ENCODE assay signal across 8 mouse cellular contexts in genomic region chr11:120821076-120821922, GRCm38 (mm10). TPM values are rescaled to one million over a fixed set of nuclear protein-coding genes. Genes with fewer than 3 reads are reported as not detected.
A peak's percentile ranks its signal among the peaks of the same experiment; 100 is the strongest.
DNase-seq lines count a peak whose midpoint lies in the region; ATAC-seq lines count a peak whose summit lies in the region.

No protein-coding gene starts in this region.

- H3K27ac ChIP-seq in heart, embryonic 10.5 days: peak overlapping the region; percentile 6; the same call in 1 of the 2 replicates
- no peak overlapping the region for H3K27ac ChIP-seq in limb, embryonic 15.5 days
- H3K27ac ChIP-seq in neural tube, embryonic 12.5 days: no peak overlapping the region

- H3K9ac ChIP-seq in limb, embryonic 15.5 days: no peak overlapping the region
- H3K9ac ChIP-seq in neural tube, embryonic 12.5 days: peak overlapping the region; percentile 23; the same call in 1 of the 2 replicates

- H3K4me1 ChIP-seq in megakaryocyte, embryonic 14.5 days: peaks cover 79% of the 10 kb centered on the region
- H3K4me1 ChIP-seq in heart, embryonic 10.5 days: peaks cover 47% of the 10 kb centered on the region
- peaks cover 40% of the 10 kb centered on the region for H3K4me1 ChIP-seq in limb, embryonic 15.5 days
- H3K4me1 ChIP-seq in neural tube, embryonic 12.5 days: peaks cover 44% of the 10 kb centered on the region

- no peak for DNase-seq in heart, embryonic 10.5 days (ENCODE audit: low spot score)
- DNase-seq in retina, embryonic 14.5 days (ENCODE audit: low spot score): no peak
- DNase-seq in spleen, adult 12 weeks (ENCODE audit: low spot score): no peak
- DNase-seq in frontal cortex, postnatal 10 days (ENCODE audit: low spot score in 2 of 2): no peak

- WGBS in heart, embryonic 10.5 days: 82% methylated on average over 14 of the region's 14 CpGs
- WGBS in limb, embryonic 15.5 days: 80% methylated on average over 14 of the region's 14 CpGs
- WGBS in neural tube, embryonic 12.5 days: 84% methylated on average over 14 of the region's 14 CpGs

- no peaks in the 10 kb centered on the region for H3K27me3 ChIP-seq in megakaryocyte, embryonic 14.5 days (replicated peaks)
- no peaks in the 10 kb centered on the region for H3K27me3 ChIP-seq in heart, embryonic 10.5 days (ENCODE audit: insufficient read depth, poor library complexity, severe bottlenecking)
- no peaks in the 10 kb centered on the region for H3K27me3 ChIP-seq in limb, embryonic 15.5 days
- no peaks in the 10 kb centered on the region for H3K27me3 ChIP-seq in neural tube, embryonic 12.5 days (replicated peaks)

- no peaks in the 10 kb centered on the region for H3K9me3 ChIP-seq in megakaryocyte, embryonic 14.5 days
- no peaks in the 10 kb centered on the region for H3K9me3 ChIP-seq in heart, embryonic 10.5 days
- no peaks in the 10 kb centered on the region for H3K9me3 ChIP-seq in limb, embryonic 15.5 days
- H3K9me3 ChIP-seq in neural tube, embryonic 12.5 days: no peaks in the 10 kb centered on the region

- H3K4me2 ChIP-seq in limb, embryonic 15.5 days: peak overlapping the region; percentile 77
- peak overlapping the region; percentile 97 for H3K4me2 ChIP-seq in neural tube, embryonic 12.5 days (replicated peaks)

- H3K36me3 ChIP-seq in megakaryocyte, embryonic 14.5 days (replicated peaks; ENCODE audit: low read length): peaks cover 72% of the 10 kb centered on the region
- H3K36me3 ChIP-seq in heart, embryonic 10.5 days: peaks cover 62% of the 10 kb centered on the region
- H3K36me3 ChIP-seq in limb, embryonic 15.5 days: peaks cover 63% of the 10 kb centered on the region
- H3K36me3 ChIP-seq in neural tube, embryonic 12.5 days: peaks cover 60% of the 10 kb centered on the region

- no peak for ATAC-seq in megakaryocyte, adult 5-6 weeks (ENCODE audit: poor library complexity, severe bottlenecking)
- ATAC-seq in limb, embryonic 15.5 days (ENCODE audit: insufficient number of reproducible peaks, low FRiP score, low TSS enrichment, low read depth): no peak
- no peak for ATAC-seq in neural tube, embryonic 12.5 days (ENCODE audit: low FRiP score, low read depth)

- H3K4me3 ChIP-seq in megakaryocyte, embryonic 14.5 days (replicated peaks): peak overlapping the region; percentile 28
- H3K4me3 ChIP-seq in heart, embryonic 10.5 days: peak overlapping the region; percentile 84
- H3K4me3 ChIP-seq in limb, embryonic 15.5 days: peak overlapping the region; percentile 13; the same call in 1 of the 2 replicates
- peak overlapping the region; percentile 86 for H3K4me3 ChIP-seq in neural tube, embryonic 12.5 days

RNA-seq across cellular contexts. Expression of gene Fasn, which starts 3.0 kb away (rescaled TPM):
- 328 and 589 TPM in 2 replicates for polyA plus RNA-seq in megakaryocyte, embryonic 14.5 days (2012; ENCODE audit: insufficient read depth, low replicate concordance)
- total RNA-seq in megakaryocyte, adult 5-6 weeks (2015): 14.0 and 19.2 TPM in 2 replicates
- 10.5 and 13.3 TPM in 2 replicates for total RNA-seq in megakaryocyte, adult 5-6 weeks (2017)
- polyA plus RNA-seq in heart, embryonic 10.5 days (2016; fragmentation: Nextera tagmentation; extraction: Ambion mirVana): 55.2 and 74.9 TPM in 2 replicates
- polyA plus RNA-seq in limb, embryonic 15.5 days (2015; fragmentation: Nextera tagmentation; extraction: Ambion mirVana): 41.8 and 45.5 TPM in 2 replicates
- polyA plus RNA-seq in neural tube, embryonic 12.5 days (2016; fragmentation: Nextera tagmentation; extraction: Ambion mirVana): 87.6 and 102 TPM in 2 replicates

RNA-seq across cellular contexts. Expression of gene Dus1l, which starts 25.1 kb away (rescaled TPM):
- 29.4 and 74.3 TPM in 2 replicates for polyA plus RNA-seq in megakaryocyte, embryonic 14.5 days (2012; ENCODE audit: insufficient read depth, low replicate concordance)
- 46.1 and 51.8 TPM in 2 replicates for total RNA-seq in megakaryocyte, adult 5-6 weeks (2015)
- total RNA-seq in megakaryocyte, adult 5-6 weeks (2017): 24.0 and 31.1 TPM in 2 replicates
- 70.5 and 88.8 TPM in 2 replicates for polyA plus RNA-seq in heart, embryonic 10.5 days (2016; fragmentation: Nextera tagmentation; extraction: Ambion mirVana)
- 59.0 and 61.9 TPM in 2 replicates for polyA plus RNA-seq in limb, embryonic 15.5 days (2015; fragmentation: Nextera tagmentation; extraction: Ambion mirVana)
- polyA plus RNA-seq in neural tube, embryonic 12.5 days (2016; fragmentation: Nextera tagmentation; extraction: Ambion mirVana): 63.5 and 65.5 TPM in 2 replicates

RNA-seq across cellular contexts. Expression of gene Gps1, which starts 37.2 kb away (rescaled TPM):
- polyA plus RNA-seq in megakaryocyte, embryonic 14.5 days (2012; ENCODE audit: insufficient read depth, low replicate concordance): 13.8 and 27.0 TPM in 2 replicates
- total RNA-seq in megakaryocyte, adult 5-6 weeks (2015): 51.4 and 70.1 TPM in 2 replicates
- 52.1 and 56.3 TPM in 2 replicates for total RNA-seq in megakaryocyte, adult 5-6 weeks (2017)
- 184 and 208 TPM in 2 replicates for polyA plus RNA-seq in heart, embryonic 10.5 days (2016; fragmentation: Nextera tagmentation; extraction: Ambion mirVana)
- polyA plus RNA-seq in limb, embryonic 15.5 days (2015; fragmentation: Nextera tagmentation; extraction: Ambion mirVana): 205 and 207 TPM in 2 replicates
- 250 and 258 TPM in 2 replicates for polyA plus RNA-seq in neural tube, embryonic 12.5 days (2016; fragmentation: Nextera tagmentation; extraction: Ambion mirVana)

RNA-seq across cellular contexts. Expression of gene Rfng, which starts 37.3 kb away (rescaled TPM):
- polyA plus RNA-seq in megakaryocyte, embryonic 14.5 days (2012; ENCODE audit: insufficient read depth, low replicate concordance): 26.0 and 43.8 TPM in 2 replicates
- 10.4 and 14.5 TPM in 2 replicates for total RNA-seq in megakaryocyte, adult 5-6 weeks (2015)
- total RNA-seq in megakaryocyte, adult 5-6 weeks (2017): 3.3 and 5.7 TPM in 2 replicates
- 28.4 and 30.4 TPM in 2 replicates for polyA plus RNA-seq in heart, embryonic 10.5 days (2016; fragmentation: Nextera tagmentation; extraction: Ambion mirVana)
- 50.7 TPM in 2 replicates for polyA plus RNA-seq in limb, embryonic 15.5 days (2015; fragmentation: Nextera tagmentation; extraction: Ambion mirVana)
- 77.2 and 81.3 TPM in 2 replicates for polyA plus RNA-seq in neural tube, embryonic 12.5 days (2016; fragmentation: Nextera tagmentation; extraction: Ambion mirVana)

RNA-seq across cellular contexts. Expression of gene Hmga1b, which starts 58.7 kb away (rescaled TPM):
- polyA plus RNA-seq in megakaryocyte, embryonic 14.5 days (2012; ENCODE audit: insufficient read depth, low replicate concordance): 601 and 1,141 TPM in 2 replicates
- total RNA-seq in megakaryocyte, adult 5-6 weeks (2015): 10.5 and 11.9 TPM in 2 replicates
- total RNA-seq in megakaryocyte, adult 5-6 weeks (2017): 7.6 and 8.8 TPM in 2 replicates
- polyA plus RNA-seq in heart, embryonic 10.5 days (2016; fragmentation: Nextera tagmentation; extraction: Ambion mirVana): 6.4 and 7.7 TPM in 2 replicates
- 2.3 and 3.5 TPM in 2 replicates for polyA plus RNA-seq in limb, embryonic 15.5 days (2015; fragmentation: Nextera tagmentation; extraction: Ambion mirVana)
- polyA plus RNA-seq in neural tube, embryonic 12.5 days (2016; fragmentation: Nextera tagmentation; extraction: Ambion mirVana): 3.6 TPM in 2 replicates

Comparison
In these comparisons a context has a peak if more than half of its experiments do, and no peak if none do; other contexts are left out.
1. H3K4me3 ChIP-seq: peak in every context shown above with its lines; median percentile 86 in neural tube, embryonic 12.5 days; 84 in heart, embryonic 10.5 days; 28 in megakaryocyte, embryonic 14.5 days; 13 in limb, embryonic 15.5 days.